Mouse (Mus musculus): Measurements from ENCODE around the gene Orc5. TPM values are rescaled to one million over a fixed set of nuclear protein-coding genes. Genes with fewer than 3 reads are reported as not detected.
"Not testable (repeated sequence)": the region's sequence is repeated elsewhere in the genome, so short reads cannot be mapped to it uniquely, and the experiment has no call there.

Gene Orc5
- polyA plus RNA-seq, 1 experiment from 2014 or later: 49.4 TPM

DNA sequence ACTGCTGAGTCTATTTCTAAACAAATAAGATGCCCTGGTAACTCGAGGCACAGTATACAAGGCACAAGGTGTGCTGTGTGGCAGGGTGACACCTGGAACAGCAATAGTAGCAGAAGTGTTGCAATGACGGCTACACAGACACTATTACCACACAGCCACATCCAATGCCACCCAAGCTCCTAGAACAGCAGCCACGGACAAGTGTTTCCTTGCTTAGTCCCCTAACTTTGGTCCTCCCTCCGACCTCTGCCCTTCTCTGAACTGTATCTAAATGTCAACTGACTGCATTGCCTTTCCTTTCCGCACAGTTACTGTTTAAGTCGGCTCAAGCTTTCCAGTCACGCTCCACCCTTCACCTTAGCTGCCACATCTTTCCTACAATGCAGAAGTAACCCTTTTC lies 36.0 kb downstream of the Orc5 start:
- not testable (repeated sequence) for ATAC-seq (ENCODE audit: low FRiP score); H3K27ac ChIP-seq (ENCODE audit: low read depth, low read length); DNase-seq (ENCODE audit: low spot score, missing footprints); H3K4me2 ChIP-seq; H3K27me3 ChIP-seq (ENCODE audit: control insufficient read depth, insufficient read depth, low read length); H3K4me1 ChIP-seq (ENCODE audit: control insufficient read depth, insufficient read depth, low read length); H3K9me3 ChIP-seq (ENCODE audit: control insufficient read depth, low read length); H3K4me3 ChIP-seq (ENCODE audit: low read depth, low read length); H3K36me3 ChIP-seq (ENCODE audit: control insufficient read depth, insufficient read depth, low read length); H3K9ac ChIP-seq (ENCODE audit: low read length)
- WGBS: no CpG with 5 or more reads among the region's 7 CpGs

DNA sequence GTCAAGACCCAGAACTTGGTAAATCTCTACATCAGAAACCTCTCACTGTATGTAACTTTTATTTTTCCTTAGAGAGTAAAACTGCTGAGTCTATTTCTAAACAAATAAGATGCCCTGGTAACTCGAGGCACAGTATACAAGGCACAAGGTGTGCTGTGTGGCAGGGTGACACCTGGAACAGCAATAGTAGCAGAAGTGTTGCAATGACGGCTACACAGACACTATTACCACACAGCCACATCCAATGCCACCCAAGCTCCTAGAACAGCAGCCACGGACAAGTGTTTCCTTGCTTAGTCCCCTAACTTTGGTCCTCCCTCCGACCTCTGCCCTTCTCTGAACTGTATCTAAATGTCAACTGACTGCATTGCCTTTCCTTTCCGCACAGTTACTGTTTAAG lies 37.6 kb downstream of the Orc5 start:
- not testable (repeated sequence) for H3K9me3 ChIP-seq (ENCODE audit: control insufficient read depth, low read length); DNase-seq (ENCODE audit: low spot score, missing footprints); H3K4me1 ChIP-seq (ENCODE audit: control insufficient read depth, insufficient read depth, low read length); H3K36me3 ChIP-seq (ENCODE audit: control insufficient read depth, insufficient read depth, low read length); H3K4me2 ChIP-seq; H3K27ac ChIP-seq (ENCODE audit: low read depth, low read length); H3K9ac ChIP-seq (ENCODE audit: low read length); H3K27me3 ChIP-seq (ENCODE audit: control insufficient read depth, insufficient read depth, low read length); ATAC-seq (ENCODE audit: low FRiP score); H3K4me3 ChIP-seq (ENCODE audit: low read depth, low read length)
- WGBS: no CpG with 5 or more reads among the region's 5 CpGs

DNA sequence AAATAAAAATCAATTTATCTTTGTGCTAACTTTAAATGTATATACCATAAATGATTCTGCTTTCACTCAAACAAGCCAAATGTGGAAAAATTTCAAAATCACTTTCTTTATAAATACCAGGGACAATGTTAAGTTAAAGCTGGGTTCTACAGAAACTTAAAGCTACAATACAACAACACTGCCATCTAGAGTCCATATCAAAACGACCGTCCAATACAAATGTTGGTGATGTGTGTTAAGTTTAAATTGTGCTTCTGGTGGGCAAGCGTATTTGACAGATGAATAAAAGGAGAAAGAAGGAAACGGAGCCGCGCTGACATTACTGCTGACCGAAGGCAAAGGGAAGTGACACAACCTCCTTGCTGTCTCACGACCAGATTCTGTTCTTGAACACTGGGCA lies 38.4 kb downstream of the Orc5 start:
- no peak for ATAC-seq (ENCODE audit: low FRiP score)
- no peaks in the 10 kb centered on the region for H3K9me3 ChIP-seq (ENCODE audit: control insufficient read depth, low read length)
- H3K4me3 ChIP-seq (ENCODE audit: low read depth, low read length): no peak overlapping the region
- H3K27ac ChIP-seq (ENCODE audit: low read depth, low read length): no peak overlapping the region
- no peaks in the 10 kb centered on the region for H3K27me3 ChIP-seq (ENCODE audit: control insufficient read depth, insufficient read depth, low read length)
- H3K36me3 ChIP-seq (ENCODE audit: control insufficient read depth, insufficient read depth, low read length): no peaks in the 10 kb centered on the region
- H3K9ac ChIP-seq (ENCODE audit: low read length): no peak overlapping the region
- H3K4me1 ChIP-seq (ENCODE audit: control insufficient read depth, insufficient read depth, low read length): no peaks in the 10 kb centered on the region
- DNase-seq (ENCODE audit: low spot score, missing footprints): peak; percentile 89
- WGBS: 87% methylated on average over 8 of the region's 8 CpGs
- H3K4me2 ChIP-seq: no peak overlapping the region

DNA sequence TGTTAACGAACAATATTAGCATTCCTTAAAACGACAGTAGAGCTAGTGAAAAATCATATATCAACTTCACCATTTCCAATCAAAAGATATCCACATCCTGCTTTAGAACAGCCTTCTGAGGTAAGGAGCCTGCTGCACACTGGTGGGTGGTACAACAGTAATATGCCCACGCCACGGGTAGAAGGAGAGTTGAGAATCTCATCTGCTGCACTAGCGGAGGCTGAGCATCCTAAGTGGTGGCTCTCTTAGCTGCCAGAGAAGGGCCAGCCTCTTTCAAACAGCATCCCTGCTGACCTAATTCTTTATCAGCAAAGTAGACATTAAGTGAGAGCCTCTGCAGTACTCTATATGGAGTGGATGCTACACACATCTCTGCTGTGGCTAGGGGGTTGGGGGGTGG lies 41.7 kb downstream of the Orc5 start:
- H3K9me3 ChIP-seq (ENCODE audit: control insufficient read depth, low read length): no peaks in the 10 kb centered on the region
- 92% methylated on average over 5 of the region's 5 CpGs for WGBS
- no peak overlapping the region for H3K4me3 ChIP-seq (ENCODE audit: low read depth, low read length)
- no peaks in the 10 kb centered on the region for H3K27me3 ChIP-seq (ENCODE audit: control insufficient read depth, insufficient read depth, low read length)
- H3K4me2 ChIP-seq: no peak overlapping the region
- no peaks in the 10 kb centered on the region for H3K36me3 ChIP-seq (ENCODE audit: control insufficient read depth, insufficient read depth, low read length)
- no peaks in the 10 kb centered on the region for H3K4me1 ChIP-seq (ENCODE audit: control insufficient read depth, insufficient read depth, low read length)
- ATAC-seq (ENCODE audit: low FRiP score): no peak
- no peak overlapping the region for H3K9ac ChIP-seq (ENCODE audit: low read length)
- H3K27ac ChIP-seq (ENCODE audit: low read depth, low read length): no peak overlapping the region
- peak; percentile 62 for DNase-seq (ENCODE audit: low spot score, missing footprints)

DNA sequence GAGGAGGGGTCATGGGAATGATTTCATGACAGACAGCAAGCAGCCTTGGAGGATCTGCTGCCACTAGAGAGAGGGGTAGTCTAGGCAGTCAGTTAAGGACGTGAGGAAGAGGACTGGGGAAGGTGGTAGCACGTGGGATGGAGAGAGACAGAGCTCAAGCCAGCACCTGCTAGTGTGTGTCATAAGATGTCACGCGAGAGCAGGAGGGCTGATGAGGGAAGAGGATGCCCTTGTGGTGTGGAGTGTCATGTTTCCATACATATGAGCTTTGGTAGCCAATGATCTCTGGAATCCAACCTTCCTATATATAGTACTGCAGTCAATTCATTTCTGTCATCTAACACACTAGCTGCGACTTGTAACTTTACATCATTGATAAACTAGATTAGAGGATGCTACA lies 50.8 kb downstream of the Orc5 start:
- DNase-seq (ENCODE audit: low spot score, missing footprints) (no peak), ATAC-seq (ENCODE audit: low FRiP score) (no peak)
- WGBS: 89% methylated on average over 5 of the region's 5 CpGs
- no peaks in the 10 kb centered on the region for H3K36me3 ChIP-seq (ENCODE audit: control insufficient read depth, insufficient read depth, low read length)
- no peak overlapping the region for H3K4me3 ChIP-seq (ENCODE audit: low read depth, low read length)
- no peaks in the 10 kb centered on the region for H3K9me3 ChIP-seq (ENCODE audit: control insufficient read depth, low read length)
- H3K4me1 ChIP-seq (ENCODE audit: control insufficient read depth, insufficient read depth, low read length): no peaks in the 10 kb centered on the region
- no peak overlapping the region for H3K4me2 ChIP-seq
- no peak overlapping the region for H3K9ac ChIP-seq (ENCODE audit: low read length)
- H3K27me3 ChIP-seq (ENCODE audit: control insufficient read depth, insufficient read depth, low read length): no peaks in the 10 kb centered on the region
- no peak overlapping the region for H3K27ac ChIP-seq (ENCODE audit: low read depth, low read length)

DNA sequence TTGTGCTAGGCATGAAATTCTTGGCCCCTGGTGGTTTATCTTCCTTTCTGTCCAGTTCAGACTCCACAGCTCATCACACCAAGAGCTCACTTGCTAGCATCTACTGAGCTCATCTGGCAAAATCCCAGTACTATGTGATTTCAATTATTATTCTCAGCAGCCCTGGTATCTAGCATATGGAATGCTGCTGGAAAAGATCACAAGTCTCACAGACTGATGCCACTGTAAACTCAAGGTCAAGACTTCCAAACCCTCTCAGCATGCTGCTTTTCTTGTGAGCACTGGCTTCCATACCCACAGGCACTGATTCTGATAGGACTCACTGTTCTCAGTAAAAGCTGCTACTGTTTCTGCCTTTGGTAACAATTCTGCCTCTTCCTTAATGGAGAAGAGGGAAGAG lies 59.1 kb downstream of the Orc5 start:
- H3K27ac ChIP-seq (ENCODE audit: low read depth, low read length): no peak overlapping the region
- H3K4me2 ChIP-seq: no peak overlapping the region
- H3K4me3 ChIP-seq (ENCODE audit: low read depth, low read length): no peak overlapping the region
- no peaks in the 10 kb centered on the region for H3K4me1 ChIP-seq (ENCODE audit: control insufficient read depth, insufficient read depth, low read length)
- DNase-seq (ENCODE audit: low spot score, missing footprints): no peak
- no peaks in the 10 kb centered on the region for H3K27me3 ChIP-seq (ENCODE audit: control insufficient read depth, insufficient read depth, low read length)
- ATAC-seq (ENCODE audit: low FRiP score): no peak
- no peaks in the 10 kb centered on the region for H3K9me3 ChIP-seq (ENCODE audit: control insufficient read depth, low read length)
- no peaks in the 10 kb centered on the region for H3K36me3 ChIP-seq (ENCODE audit: control insufficient read depth, insufficient read depth, low read length)
- no peak overlapping the region for H3K9ac ChIP-seq (ENCODE audit: low read length)

DNA sequence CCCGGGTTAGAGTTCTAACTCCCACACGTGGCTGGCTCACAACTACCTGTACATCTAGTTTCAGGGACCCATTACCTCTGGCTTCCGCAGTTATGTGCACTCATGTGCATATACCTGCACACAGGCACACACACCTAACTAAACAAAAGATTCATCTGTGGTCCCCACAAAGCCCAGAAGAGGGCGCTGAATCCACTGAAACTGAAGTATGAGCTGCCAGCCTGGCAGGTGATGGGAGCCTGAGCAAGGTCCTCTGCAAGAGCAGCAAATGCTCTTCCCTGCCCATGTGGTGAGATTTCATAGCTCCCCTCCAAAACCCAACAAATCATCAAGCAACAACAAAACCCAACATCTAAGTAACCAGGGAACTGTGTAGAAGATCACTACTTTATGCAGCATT lies 61.1 kb downstream of the Orc5 start:
- no peak overlapping the region for H3K9ac ChIP-seq (ENCODE audit: low read length)
- H3K27ac ChIP-seq (ENCODE audit: low read depth, low read length): no peak overlapping the region
- WGBS: 67% methylated on average over 4 of the region's 4 CpGs
- H3K4me1 ChIP-seq (ENCODE audit: control insufficient read depth, insufficient read depth, low read length): no peaks in the 10 kb centered on the region
- no peak overlapping the region for H3K4me3 ChIP-seq (ENCODE audit: low read depth, low read length)
- H3K27me3 ChIP-seq (ENCODE audit: control insufficient read depth, insufficient read depth, low read length): no peaks in the 10 kb centered on the region
- no peaks in the 10 kb centered on the region for H3K9me3 ChIP-seq (ENCODE audit: control insufficient read depth, low read length)
- DNase-seq (ENCODE audit: low spot score, missing footprints): peak; percentile 83
- no peaks in the 10 kb centered on the region for H3K36me3 ChIP-seq (ENCODE audit: control insufficient read depth, insufficient read depth, low read length)
- H3K4me2 ChIP-seq: no peak overlapping the region
- no peak for ATAC-seq (ENCODE audit: low FRiP score)

DNA sequence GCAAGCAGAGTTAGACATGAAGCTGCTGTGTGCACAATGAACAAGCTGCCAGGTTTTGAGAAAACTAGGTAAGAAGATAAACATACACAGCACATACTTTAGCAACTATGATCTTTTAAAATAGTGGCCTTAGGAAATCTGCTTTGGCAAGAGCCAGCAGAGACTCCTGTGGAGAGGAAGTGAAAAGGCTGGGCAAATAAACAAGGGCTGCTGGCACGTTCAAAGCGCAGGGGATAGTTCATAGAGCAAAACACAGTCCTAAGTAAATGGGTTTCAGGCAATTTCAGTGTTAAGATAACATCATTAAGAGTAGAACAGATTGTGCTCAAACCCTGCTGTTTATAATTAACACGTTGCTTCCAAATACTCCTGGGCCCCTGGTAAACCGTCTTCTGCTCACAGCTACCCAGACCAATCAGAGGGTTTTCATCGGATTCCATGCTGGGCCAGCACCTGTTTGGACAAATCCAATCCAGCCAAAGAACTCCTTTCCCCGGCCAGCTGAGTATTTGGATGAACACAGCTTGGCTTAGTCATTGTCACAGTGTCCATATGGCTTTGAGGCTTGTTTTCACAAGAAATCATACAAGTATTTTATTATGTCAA lies 63.5 kb downstream of the Orc5 start:
- no peak overlapping the region for H3K9ac ChIP-seq (ENCODE audit: low read length)
- H3K36me3 ChIP-seq (ENCODE audit: control insufficient read depth, insufficient read depth, low read length): no peaks in the 10 kb centered on the region
- no peaks in the 10 kb centered on the region for H3K4me1 ChIP-seq (ENCODE audit: control insufficient read depth, insufficient read depth, low read length)
- DNase-seq (ENCODE audit: low spot score, missing footprints) (peak; percentile 21), ATAC-seq (ENCODE audit: low FRiP score) (no peak)
- H3K27ac ChIP-seq (ENCODE audit: low read depth, low read length): no peak overlapping the region
- no peaks in the 10 kb centered on the region for H3K27me3 ChIP-seq (ENCODE audit: control insufficient read depth, insufficient read depth, low read length)
- WGBS: 79% methylated on average over 6 of the region's 6 CpGs
- no peak overlapping the region for H3K4me3 ChIP-seq (ENCODE audit: low read depth, low read length)
- H3K4me2 ChIP-seq: no peak overlapping the region
- no peaks in the 10 kb centered on the region for H3K9me3 ChIP-seq (ENCODE audit: control insufficient read depth, low read length)

DNA sequence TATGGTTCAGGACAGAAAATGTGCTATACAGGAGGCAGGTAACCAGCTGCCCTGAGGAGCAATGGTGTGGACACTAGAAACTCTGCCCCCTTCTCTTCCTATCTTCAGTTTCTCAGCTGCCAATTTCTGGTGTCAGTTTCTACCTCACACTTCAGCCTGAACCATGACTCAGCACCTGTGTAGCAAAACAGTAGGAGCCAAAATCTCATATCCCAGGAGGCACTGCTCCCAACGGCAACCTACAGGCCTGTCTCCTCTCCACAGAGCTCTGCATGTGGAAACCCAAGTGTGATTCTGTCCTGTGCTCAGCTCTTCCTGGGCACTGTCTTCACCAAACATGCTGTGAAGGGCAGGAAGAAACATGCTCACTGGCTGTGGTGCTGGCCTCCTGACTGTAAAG lies 64.5 kb downstream of the Orc5 start:
- no peak overlapping the region for H3K4me3 ChIP-seq (ENCODE audit: low read depth, low read length)
- H3K9me3 ChIP-seq (ENCODE audit: control insufficient read depth, low read length): no peaks in the 10 kb centered on the region
- DNase-seq (ENCODE audit: low spot score, missing footprints): peak; percentile 61
- no peaks in the 10 kb centered on the region for H3K4me1 ChIP-seq (ENCODE audit: control insufficient read depth, insufficient read depth, low read length)
- no peaks in the 10 kb centered on the region for H3K27me3 ChIP-seq (ENCODE audit: control insufficient read depth, insufficient read depth, low read length)
- H3K9ac ChIP-seq (ENCODE audit: low read length): no peak overlapping the region
- WGBS: 80% methylated on average over 1 of the region's 1 CpGs
- no peak overlapping the region for H3K27ac ChIP-seq (ENCODE audit: low read depth, low read length)
- no peak for ATAC-seq (ENCODE audit: low FRiP score)
- H3K4me2 ChIP-seq: no peak overlapping the region
- no peaks in the 10 kb centered on the region for H3K36me3 ChIP-seq (ENCODE audit: control insufficient read depth, insufficient read depth, low read length)

DNA sequence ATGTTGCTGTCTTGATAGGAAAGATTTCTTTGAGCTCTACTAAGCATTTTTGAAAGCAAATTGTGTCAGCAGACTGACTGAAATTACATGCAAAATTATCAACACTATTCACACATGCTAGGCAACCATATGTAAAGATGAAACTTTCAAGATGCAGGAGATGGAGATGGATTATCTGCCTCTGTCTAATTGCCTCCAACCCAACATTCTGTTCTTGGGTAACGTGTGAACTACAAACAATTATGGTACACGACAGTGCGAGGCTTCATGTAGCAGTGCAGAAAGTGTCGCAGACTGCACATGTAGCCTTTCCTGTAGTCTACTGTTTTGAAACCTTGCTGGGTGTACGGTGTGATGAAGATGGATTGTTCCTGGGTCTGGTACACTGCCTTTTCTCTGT lies 67.7 kb downstream of the Orc5 start:
- Histone ChIP-seq H3K27me3 (ENCODE audit: control insufficient read depth, insufficient read depth, low read length) (no peaks in the 10 kb centered on the region), H3K4me3 (ENCODE audit: low read depth, low read length) (no peak overlapping the region), H3K9me3 (ENCODE audit: control insufficient read depth, low read length) (no peaks in the 10 kb centered on the region), H3K36me3 (ENCODE audit: control insufficient read depth, insufficient read depth, low read length) (no peaks in the 10 kb centered on the region), H3K9ac (ENCODE audit: low read length) (no peak overlapping the region), H3K27ac (ENCODE audit: low read depth, low read length) (no peak overlapping the region), H3K4me2 (no peak overlapping the region), H3K4me1 (ENCODE audit: control insufficient read depth, insufficient read depth, low read length) (no peaks in the 10 kb centered on the region)
- DNase-seq (ENCODE audit: low spot score, missing footprints) (peak; percentile 60), ATAC-seq (ENCODE audit: low FRiP score) (no peak)
- 96% methylated on average over 5 of the region's 5 CpGs for WGBS

Data from midbrain, embryonic 11.5 days (tissue).